In genomic region chr2:156486086-156486751, GRCm38 (mm10) we compare ENCODE assay signal across 15 mouse cellular contexts.
DNase-seq lines count a peak whose midpoint lies in the region; ATAC-seq lines count a peak whose summit lies in the region.
"Had no signal": no experiment of that assay in that cellular context is flagged by ENCODE, and none has a peak within 500 bp of the region (broad histone marks: within the 10 kb centered on the region; RNA-seq: fewer than 3 reads in every experiment).

No protein-coding gene starts in this region.

- peak; percentile 30 for DNase-seq in cerebellum, adult 8-10 months
- DNase-seq in kidney, postnatal 10 days = peak; percentile 8
- no peak for DNase-seq in kidney, adult 18-20 months
- DNase-seq in NIH3T3 (ENCODE audit: low read depth) (peak; percentile 48), adipocyte (ENCODE audit: low spot score) (peak; percentile 74)
- no peak for DNase-seq in left cerebral cortex, adult 8-10 months (ENCODE audit: low spot score in 2 of 2)
- no peak for DNase-seq in left cerebral cortex, adult 11 months (ENCODE audit: low spot score)
- DNase-seq: cerebellum, adult 11-12 months; cerebellum, postnatal 36 days; gastrocnemius, postnatal 36 days; heart, adult 18-20 months; heart, postnatal 10 days had no signal

- no peak for ATAC-seq in cerebellum, adult (ENCODE audit: insufficient number of reproducible peaks, low FRiP score, low TSS enrichment)
- ATAC-seq: forebrain, embryonic 14.5 days; intestine, embryonic 16.5 days had no signal

Comparison
In these comparisons a context has a peak if more than half of its experiments do, and no peak if none do; other contexts are left out.
1. DNase-seq: peak in cerebellum, adult 8-10 months (single experiment), kidney, postnatal 10 days (single experiment), NIH3T3 (single experiment) and adipocyte (single experiment); none in kidney, adult 18-20 months (single experiment), left cerebral cortex, adult 8-10 months (0 of 2) and left cerebral cortex, adult 11 months (single experiment).